Mouse (Mus musculus) midbrain, embryonic 16.5 days (tissue): ENCODE data around the gene Esrp2. TPM values are rescaled to one million over a fixed set of nuclear protein-coding genes. Genes with fewer than 3 reads are reported as not detected.

ENCODE experiments used
- ATAC-seq: fragments of 200-750 bp; cut with Nextera tagmentation; 2 replicates; pipeline ENCODE4 v1.8.0; 2017; ENCODE audit warnings: moderate TSS enrichment
- H3K27ac ChIP-seq: fragments of 300-500 bp; sonication (generic); 2 replicates; pipeline ENCODE4 v1.5.1; 2014; ENCODE audit warnings: mild to moderate bottlenecking, low read length, mixed read lengths
- H3K27me3 ChIP-seq: fragments of 300-500 bp; sonication (generic); 2 replicates; pipeline ENCODE4 v1.6.1; 2014; ENCODE audit warnings: low read depth, low read length, mixed read lengths; ENCODE audit not compliant: control insufficient read depth, insufficient read depth
- H3K36me3 ChIP-seq: fragments of 300-500 bp; sonication (generic); 2 replicates; pipeline ENCODE4 v1.6.1; 2014; ENCODE audit warnings: mild to moderate bottlenecking, low read length, moderate library complexity, mixed read lengths; ENCODE audit not compliant: control insufficient read depth, insufficient read depth
- H3K4me1 ChIP-seq: fragments of 300-500 bp; sonication (generic); 2 replicates; pipeline ENCODE4 v1.6.1; 2014; ENCODE audit warnings: mild to moderate bottlenecking, low read length, mixed read lengths; ENCODE audit not compliant: control insufficient read depth, insufficient read depth
- H3K4me2 ChIP-seq: fragments of 300-500 bp; sonication (generic); 2 replicates; pipeline ENCODE4 v1.6.1; 2014; ENCODE audit warnings: mild to moderate bottlenecking, low read length, mixed read lengths
- H3K4me3 ChIP-seq: fragments of 300-500 bp; sonication (generic); 2 replicates; pipeline ENCODE4 v1.5.1; 2014; ENCODE audit warnings: low read depth, mild to moderate bottlenecking, low read length, moderate library complexity, mixed read lengths
- H3K9ac ChIP-seq: fragments of 300-500 bp; sonication (generic); 2 replicates; pipeline ENCODE4 v1.6.1; 2014; ENCODE audit warnings: low read depth, low read length, mixed read lengths
- H3K9me3 ChIP-seq: fragments of 300-500 bp; sonication (generic); replicated peaks from 2 replicates; pipeline ENCODE4 v1.6.1; 2014; ENCODE audit warnings: mild to moderate bottlenecking, low read length, mixed read lengths; ENCODE audit not compliant: control insufficient read depth, poor library complexity, severe bottlenecking
- WGBS: fragments of 180-500 bp; shearing (Covaris S2); extraction: QIAGEN DNeasy Blood & Tissue Kit; methylation state at CpG from one replicate; pipeline ENCODE4 v1.1.7; 2014; 5-methylcytosine and 5-hydroxymethylcytosine counted together
- polyA plus RNA-seq: library from polyadenylated mRNA; unstranded; fragments of >200 nt; fragmentation: Nextera tagmentation; extraction: Ambion mirVana; gene quantifications from 2 replicates; pipeline ENCODE4 v1.2.1, GENCODE M21; 2015

Gene Esrp2
- polyA plus RNA-seq, 1 experiment from 2014 or later, result 0.29 TPM

DNA sequence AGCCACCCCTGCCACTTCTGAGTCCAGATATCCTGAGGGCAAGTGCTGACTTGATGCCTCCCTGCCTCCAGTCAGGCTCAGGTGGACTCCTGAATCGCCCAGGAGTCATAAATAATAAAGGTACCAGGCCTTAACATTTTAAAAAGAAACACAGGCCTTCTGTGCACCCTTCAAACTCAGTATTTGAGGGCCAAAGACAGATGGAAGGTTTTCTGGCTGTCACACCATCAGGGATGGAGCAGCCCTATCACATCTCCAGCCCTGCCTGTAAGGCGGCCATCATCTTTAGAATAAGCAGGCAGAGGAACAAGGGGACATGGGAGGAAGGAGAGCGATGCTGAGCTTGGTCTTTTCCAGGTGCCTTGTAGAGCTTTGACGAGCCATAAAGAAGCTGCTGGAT, 5.8 kb downstream of the Esrp2 start:
- Histone ChIP-seq H3K4me1 (peaks cover 5% of the 10 kb centered on the region), H3K36me3 (0 out of 2 replicates have a peak, but pooled peaks cover 5% of the 10 kb centered on the region), H3K4me2 (no peak overlapping the region), H3K4me3 (no peak overlapping the region), H3K9ac (no peak overlapping the region), H3K27ac (no peak overlapping the region), H3K9me3 (no peaks in the 10 kb centered on the region), H3K27me3 (peaks cover 32% of the 10 kb centered on the region)
- 90% methylated on average over 4 of the region's 4 CpGs for WGBS
- no peak for ATAC-seq

DNA sequence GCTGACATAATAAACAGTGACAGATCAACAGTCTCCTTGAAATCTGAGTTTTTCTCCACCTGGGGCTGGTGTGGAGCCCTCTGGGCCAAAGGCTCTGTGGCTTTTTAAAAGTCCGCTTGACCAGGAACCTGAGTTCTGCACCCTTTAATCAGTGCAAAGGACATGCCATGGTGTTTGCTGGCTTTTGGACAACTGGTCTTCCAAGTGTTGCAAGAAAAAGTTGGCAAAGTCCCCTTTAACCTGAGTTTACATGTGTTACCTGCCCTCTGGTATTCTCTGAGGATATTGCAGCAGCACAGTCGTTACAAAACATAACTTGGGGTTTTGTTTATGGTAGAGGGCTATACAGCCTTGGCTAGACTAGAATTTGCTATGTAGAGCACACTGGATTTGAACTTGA, 6.3 kb downstream of the Esrp2 start:
- WGBS, result 86% methylated on average over 2 of the region's 2 CpGs
- H3K4me2 ChIP-seq, result no peak overlapping the region
- H3K9ac ChIP-seq, result no peak overlapping the region
- 0 out of 2 replicates have a peak, but pooled peaks cover under 1% of the 10 kb centered on the region for H3K4me1 ChIP-seq
- peaks cover 27% of the 10 kb centered on the region for H3K27me3 ChIP-seq
- 0 out of 2 replicates have a peak, but pooled peaks cover 5% of the 10 kb centered on the region for H3K36me3 ChIP-seq
- H3K27ac ChIP-seq, result no peak overlapping the region
- H3K4me3 ChIP-seq, result no peak overlapping the region
- no peak for ATAC-seq
- H3K9me3 ChIP-seq, result no peaks in the 10 kb centered on the region

DNA sequence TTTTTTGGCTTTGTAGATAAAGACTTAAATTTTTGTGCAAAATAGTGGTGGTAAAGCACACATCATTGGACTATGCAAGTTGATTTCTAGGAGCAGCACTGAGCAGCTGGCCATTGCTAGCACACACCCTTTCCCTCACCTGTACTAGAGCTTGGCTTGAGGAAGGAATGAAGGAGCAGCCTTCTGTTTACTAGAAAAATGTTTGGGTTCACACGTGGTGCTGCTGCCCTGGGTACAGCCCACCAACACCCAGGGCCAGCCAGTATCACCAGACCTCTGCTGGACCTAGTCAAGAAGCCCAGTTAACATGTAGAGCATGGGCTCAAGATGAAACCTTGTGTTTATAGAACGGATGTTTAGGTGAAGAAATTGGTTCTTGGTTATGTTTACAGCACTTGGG, 6.8 kb downstream of the Esrp2 start:
- no peak for ATAC-seq

DNA sequence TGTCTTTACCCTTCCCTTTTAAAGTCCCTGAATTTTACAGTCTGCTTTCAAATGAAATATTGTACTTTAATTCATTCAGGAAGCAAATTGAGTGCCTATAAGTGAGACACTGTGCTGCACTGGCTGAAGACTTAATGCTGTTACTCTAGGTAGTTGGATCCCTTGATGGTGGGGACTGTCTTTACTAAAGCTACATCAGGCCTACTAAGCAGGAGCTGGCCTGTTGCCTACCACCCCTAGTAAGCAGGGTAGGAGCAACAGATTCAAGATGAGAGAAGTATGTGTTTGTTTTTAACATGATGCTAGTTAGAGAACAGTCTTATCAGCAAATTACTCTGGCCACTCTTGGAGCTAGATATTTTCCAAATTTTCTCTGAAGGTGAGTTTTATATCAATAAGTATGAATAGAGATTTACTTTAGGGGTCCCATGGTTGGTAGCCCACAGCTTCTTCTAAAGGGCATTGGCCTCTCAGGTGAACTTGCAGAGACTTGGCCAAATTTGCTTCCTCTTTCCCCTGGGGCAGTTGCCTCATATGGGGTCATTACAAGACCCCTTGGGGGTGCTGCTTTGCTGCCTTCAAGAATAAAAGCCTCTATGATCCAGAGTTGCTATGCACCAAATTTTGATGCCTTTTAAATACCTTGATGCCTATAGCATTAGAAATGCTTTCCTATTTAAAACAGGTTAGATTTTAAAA, 7.4 kb downstream of the Esrp2 start:
- H3K27ac ChIP-seq, result no peak overlapping the region
- H3K27me3 ChIP-seq, result peaks cover 16% of the 10 kb centered on the region
- no peak overlapping the region for H3K9ac ChIP-seq
- ATAC-seq, result no peak
- no peak overlapping the region for H3K4me2 ChIP-seq
- H3K4me3 ChIP-seq, result no peak overlapping the region
- H3K9me3 ChIP-seq, result no peaks in the 10 kb centered on the region
- no peaks in the 10 kb centered on the region for H3K4me1 ChIP-seq
- 0 out of 2 replicates have a peak, but pooled peaks cover 5% of the 10 kb centered on the region for H3K36me3 ChIP-seq

More for the DNA sequence above, 6.8 kb downstream of the Esrp2 start:
- Histone ChIP-seq H3K27ac (no peak overlapping the region), H3K9ac (no peak overlapping the region), H3K4me1 (no peaks in the 10 kb centered on the region), H3K4me2 (no peak overlapping the region), H3K27me3 (peaks cover 22% of the 10 kb centered on the region), H3K36me3 (0 out of 2 replicates have a peak, but pooled peaks cover 5% of the 10 kb centered on the region), H3K9me3 (no peaks in the 10 kb centered on the region), H3K4me3 (no peak overlapping the region)
- WGBS, result 86% methylated on average over 2 of the region's 2 CpGs

DNA sequence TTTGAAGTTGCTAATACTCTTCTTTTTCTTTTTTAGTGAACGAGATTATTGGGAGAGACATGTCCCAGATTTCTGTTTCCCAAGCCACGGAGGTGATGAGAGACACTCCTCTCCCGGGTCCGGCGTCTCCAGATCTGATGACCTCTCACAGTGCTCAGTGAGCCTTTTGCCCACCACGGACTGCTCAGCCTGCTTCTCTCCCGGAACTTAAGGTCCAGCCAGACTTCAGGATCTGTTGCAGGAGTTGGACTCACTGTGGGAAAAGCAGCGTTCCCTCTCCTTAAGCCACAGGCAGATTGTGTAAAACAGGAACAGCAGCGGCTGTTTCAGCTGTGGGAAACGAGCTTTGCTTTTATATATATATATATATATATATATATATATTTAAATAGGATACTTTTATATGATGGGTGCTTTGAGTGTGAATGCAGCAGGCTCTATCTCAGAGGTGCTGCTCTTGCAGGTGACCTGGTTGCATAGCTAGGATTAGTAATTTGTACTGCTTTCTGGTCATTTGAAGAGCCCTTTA, 8.8 kb downstream of the Esrp2 start:
- no peak overlapping the region for H3K27ac ChIP-seq
- no peaks in the 10 kb centered on the region for H3K4me1 ChIP-seq

DNA sequence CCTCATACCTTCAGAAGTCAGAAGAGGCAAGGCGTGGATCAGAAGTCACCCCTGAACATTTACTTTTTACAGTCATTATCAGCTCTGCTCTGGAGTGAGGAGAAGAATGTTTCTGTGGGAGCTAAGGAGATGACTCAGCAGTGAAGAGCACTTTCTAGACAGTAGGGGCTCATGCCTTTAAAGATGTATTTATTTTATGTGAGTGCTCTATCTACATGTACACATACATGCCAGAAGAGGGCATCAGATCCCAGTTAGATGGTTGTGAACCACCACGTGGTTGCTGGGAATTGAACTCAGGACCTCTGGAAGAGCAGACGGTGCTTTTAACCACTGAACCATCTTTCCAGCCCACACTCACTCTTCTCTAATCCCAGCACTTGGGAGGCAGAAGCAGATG, 9.7 kb downstream of the Esrp2 start:
- Histone ChIP-seq H3K9ac (no peak overlapping the region), H3K27me3 (no peaks in the 10 kb centered on the region), H3K9me3 (no peaks in the 10 kb centered on the region), H3K4me2 (no peak overlapping the region), H3K4me1 (no peaks in the 10 kb centered on the region), H3K4me3 (no peak overlapping the region), H3K27ac (no peak overlapping the region), H3K36me3 (peaks cover 8% of the 10 kb centered on the region; the same call in 1 of the 2 replicates)
- WGBS, result 80% methylated on average over 3 of the region's 3 CpGs
- ATAC-seq, result no peak

More for the DNA sequence above, 8.8 kb downstream of the Esrp2 start:
- Histone ChIP-seq H3K27me3 (0 out of 2 replicates have a peak, but pooled peaks cover 1% of the 10 kb centered on the region), H3K4me2 (no peak overlapping the region), H3K4me3 (no peak overlapping the region), H3K9me3 (no peaks in the 10 kb centered on the region), H3K36me3 (peaks cover 8% of the 10 kb centered on the region; the same call in 1 of the 2 replicates), H3K9ac (no peak overlapping the region)
- ATAC-seq, result no peak
- WGBS, result 90% methylated on average over 10 of the region's 10 CpGs

DNA sequence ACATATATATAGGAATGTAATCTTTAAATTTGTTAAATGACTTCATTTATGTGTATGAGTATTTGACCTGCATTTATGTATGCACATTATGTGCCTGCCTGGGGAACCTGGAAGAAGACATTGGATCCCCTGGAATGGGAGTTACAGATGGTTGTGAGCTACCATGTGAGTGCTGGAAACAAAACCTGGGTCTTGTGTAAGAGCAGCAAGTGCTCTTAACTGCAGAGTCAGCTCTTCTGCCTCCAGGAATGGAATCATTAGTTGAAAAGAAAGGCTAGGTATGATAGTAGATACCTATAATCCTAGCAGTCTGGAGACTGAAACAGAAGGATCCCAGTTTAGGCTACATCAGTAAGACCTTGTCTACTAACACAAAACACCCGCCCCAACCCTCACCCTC, 10.7 kb downstream of the Esrp2 start:
- ATAC-seq, result no peak
- H3K4me3 ChIP-seq, result no peak overlapping the region
- H3K27ac ChIP-seq, result no peak overlapping the region
- H3K36me3 ChIP-seq, result peaks cover 8% of the 10 kb centered on the region; the same call in 1 of the 2 replicates
- WGBS, result 94% methylated on average over 1 of the region's 1 CpGs
- H3K4me1 ChIP-seq, result no peaks in the 10 kb centered on the region
- H3K9me3 ChIP-seq, result no peaks in the 10 kb centered on the region
- no peak overlapping the region for H3K9ac ChIP-seq
- no peak overlapping the region for H3K4me2 ChIP-seq
- no peaks in the 10 kb centered on the region for H3K27me3 ChIP-seq

DNA sequence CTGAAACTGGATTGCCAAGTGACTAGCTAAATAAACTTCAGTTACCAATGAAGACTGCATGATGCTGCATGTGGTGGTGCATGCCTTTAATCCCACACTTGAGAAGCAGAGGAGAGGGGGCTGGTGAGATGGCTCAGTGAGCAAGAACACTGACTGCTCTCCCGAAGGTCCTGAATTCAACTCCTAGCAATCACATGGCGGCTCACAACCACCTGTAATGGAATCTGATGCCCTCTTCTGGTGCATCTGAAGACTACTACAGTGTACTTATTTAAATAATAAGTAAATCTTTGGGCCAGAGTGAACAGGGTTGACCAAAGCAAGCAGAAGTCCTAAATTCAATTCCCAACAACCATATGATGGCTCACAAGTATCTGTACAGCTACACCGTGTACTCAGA, 13.3 kb downstream of the Esrp2 start:
- no peak for ATAC-seq
- H3K9ac ChIP-seq, result no peak overlapping the region
- peaks cover 8% of the 10 kb centered on the region; the same call in 1 of the 2 replicates for H3K36me3 ChIP-seq
- 79% methylated on average over 3 of the region's 3 CpGs for WGBS
- no peak overlapping the region for H3K27ac ChIP-seq
- no peak overlapping the region for H3K4me2 ChIP-seq
- H3K4me1 ChIP-seq, result no peaks in the 10 kb centered on the region
- no peak overlapping the region for H3K4me3 ChIP-seq
- H3K9me3 ChIP-seq, result no peaks in the 10 kb centered on the region
- H3K27me3 ChIP-seq, result no peaks in the 10 kb centered on the region

DNA sequence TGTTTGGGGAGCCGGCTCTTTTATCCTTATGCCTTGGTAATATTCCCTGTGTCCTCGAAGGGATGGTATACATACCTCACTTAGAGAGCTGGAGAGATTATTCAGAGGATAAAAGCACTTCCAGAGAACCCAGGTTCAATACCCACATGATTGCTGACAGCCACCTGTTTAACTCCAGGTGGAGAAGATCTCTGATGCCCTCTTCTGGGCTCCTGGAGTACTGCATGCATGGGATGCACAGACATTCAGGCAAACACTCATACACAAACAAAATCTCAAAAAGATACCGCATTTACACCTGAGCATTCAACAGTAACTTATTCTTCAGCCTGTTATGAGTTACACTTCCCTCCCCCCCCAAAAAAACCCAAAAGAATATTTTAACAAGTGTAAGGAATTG, 20.9 kb downstream of the Esrp2 start:
- no peak for ATAC-seq
- Histone ChIP-seq H3K36me3 (peaks cover 8% of the 10 kb centered on the region; the same call in 1 of the 2 replicates), H3K4me1 (no peaks in the 10 kb centered on the region), H3K27ac (no peak overlapping the region), H3K9ac (no peak overlapping the region), H3K27me3 (no peaks in the 10 kb centered on the region), H3K9me3 (no peaks in the 10 kb centered on the region), H3K4me2 (no peak overlapping the region), H3K4me3 (no peak overlapping the region)
- WGBS, result 98% methylated on average over 3 of the region's 3 CpGs
